Mouse (Mus musculus) neutrophil, adult 5-6 weeks (primary cell): ENCODE data around the gene Nit1. TPM values are rescaled to one million over a fixed set of nuclear protein-coding genes. Genes with fewer than 3 reads are reported as not detected.
"Not testable (repeated sequence)": the region's sequence is repeated elsewhere in the genome, so short reads cannot be mapped to it uniquely, and the experiment has no call there.

Experiments
- ATAC-seq: fragments of 151-379, 151-347 bp; 2 replicates; pipeline ENCODE4 v1.8.0; 2017; ENCODE audit warnings: mild to moderate bottlenecking, moderate TSS enrichment; ENCODE audit not compliant: insufficient number of reproducible peaks, poor library complexity, low FRiP score, severe bottlenecking; ENCODE audit errors: extremely low read depth
- total RNA-seq: library from RNA; stranded (forward); fragments of 200-1000 nt; gene quantifications from 2 replicates; pipeline ENCODE4 v1.2.3, GENCODE M21; 2017

Gene Nit1
- total RNA-seq, 1 experiment from 2014 or later: 27.2 TPM

DNA sequence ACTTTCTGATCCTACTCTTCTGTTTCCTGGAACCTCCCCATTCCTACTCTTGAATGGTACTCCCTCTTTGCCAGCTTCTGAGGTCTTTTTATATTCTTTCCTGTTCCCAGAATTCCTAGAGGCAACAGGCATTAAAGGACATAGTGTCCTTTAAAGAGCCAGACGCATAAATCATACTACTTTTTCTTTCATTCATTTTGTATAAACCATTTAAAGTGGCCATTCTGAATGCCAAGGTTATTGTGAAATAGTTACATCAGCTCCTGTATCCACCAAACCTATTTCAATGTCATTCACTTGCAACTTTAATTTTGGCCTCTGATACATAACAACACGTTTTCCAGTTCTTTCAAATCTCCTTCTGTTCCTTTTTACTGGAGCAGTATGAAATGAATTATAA, 36.1 kb downstream of the Nit1 start:
- no peak for ATAC-seq

DNA sequence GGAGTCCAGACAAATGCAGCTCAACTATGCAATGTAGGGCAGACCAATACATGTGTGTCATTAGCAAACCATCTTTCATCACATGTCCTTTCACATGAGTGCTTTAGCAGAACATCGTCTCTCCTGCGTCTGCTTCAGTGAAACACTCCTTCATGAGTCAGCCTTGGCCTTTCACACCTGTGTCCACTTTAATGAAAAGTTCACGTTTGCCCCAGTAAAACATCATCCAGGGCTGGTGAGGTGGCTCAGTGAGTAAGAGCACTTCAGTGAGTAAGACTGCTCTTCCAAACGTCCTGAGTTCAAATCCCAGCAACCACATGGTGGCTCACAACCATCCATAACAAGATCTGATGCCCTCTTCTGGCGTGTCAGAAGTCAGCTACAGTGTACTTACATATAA, 39.3 kb downstream of the Nit1 start:
- ATAC-seq: not testable (repeated sequence)

DNA sequence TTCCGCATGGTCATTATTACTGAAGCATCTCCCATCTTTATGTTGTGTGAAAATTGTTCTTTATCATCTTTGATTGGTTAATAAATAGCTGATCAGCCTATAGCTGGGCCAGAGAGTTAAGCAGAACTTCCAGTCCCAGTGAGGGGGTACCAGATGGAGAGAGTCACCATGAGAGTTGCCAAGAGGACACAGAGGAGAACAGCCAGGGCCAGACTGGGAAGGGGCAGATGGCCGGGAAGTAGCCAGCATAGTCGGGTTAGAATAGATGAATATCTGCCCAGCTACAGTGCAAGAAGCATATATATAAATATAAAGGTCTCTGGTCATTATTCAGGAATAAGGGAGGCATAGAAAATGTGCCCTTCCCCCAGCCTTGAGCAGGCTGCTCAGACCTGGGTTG, 47.2 kb downstream of the Nit1 start:
- no peak for ATAC-seq

DNA sequence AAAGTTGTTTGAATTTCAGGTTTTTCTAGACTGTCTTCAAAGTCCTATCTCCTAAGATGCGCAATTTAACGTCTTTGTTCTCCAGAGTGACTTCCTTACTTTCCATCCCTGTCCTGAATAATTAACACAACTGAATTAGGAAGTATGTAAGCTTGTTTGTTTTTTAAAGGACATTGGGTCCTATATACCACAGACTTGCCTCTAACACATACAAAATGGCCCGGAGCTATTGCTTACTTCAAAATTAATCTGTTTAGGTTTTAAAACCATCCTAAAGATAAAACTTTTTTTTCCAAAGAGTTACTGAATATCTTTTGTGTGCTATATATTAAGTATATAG, 50.4 kb downstream of the Nit1 start:
- no peak for ATAC-seq

DNA sequence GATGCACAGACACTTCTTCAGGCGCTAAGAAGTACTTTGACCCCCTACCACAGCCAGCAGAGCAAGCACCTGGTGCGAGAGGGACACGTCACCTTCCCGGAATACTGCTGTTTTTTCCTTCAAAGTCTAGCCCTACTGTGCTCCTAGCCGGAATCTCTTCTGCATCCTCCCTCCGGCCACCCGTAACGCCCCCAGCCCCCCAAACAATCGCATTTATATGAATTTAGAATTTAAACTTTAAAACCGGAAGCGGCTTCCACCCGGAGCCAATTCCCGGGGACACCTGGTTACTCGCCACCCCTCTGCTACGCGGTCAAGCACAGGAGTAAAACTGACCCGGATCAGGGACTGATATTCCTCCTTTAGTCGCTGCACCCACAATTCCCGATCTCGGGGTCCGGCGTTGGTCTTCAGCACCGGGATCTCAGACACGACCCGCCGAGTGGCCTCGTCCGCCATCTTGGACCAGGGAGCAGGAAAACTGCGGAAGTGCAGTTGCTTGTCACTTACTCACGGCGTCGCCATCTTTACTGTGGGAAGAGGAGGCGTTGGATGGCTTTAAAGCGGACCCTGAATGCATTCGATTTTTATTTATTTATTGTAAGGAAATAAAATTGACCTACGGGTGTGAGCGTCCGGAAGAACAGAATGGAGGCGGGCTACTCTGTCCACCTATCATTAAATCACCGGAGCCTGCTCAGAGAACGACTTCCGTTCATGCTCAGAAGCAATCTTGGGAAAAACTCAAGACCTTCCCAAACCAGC, 51.0 kb downstream of the Nit1 start, which contains the start of gene Ufc1:
Gene Ufc1, minus strand, starts transcription at position 727 of the 765 bp plus-strand sequence.
- ATAC-seq: peak; percentile 99

DNA sequence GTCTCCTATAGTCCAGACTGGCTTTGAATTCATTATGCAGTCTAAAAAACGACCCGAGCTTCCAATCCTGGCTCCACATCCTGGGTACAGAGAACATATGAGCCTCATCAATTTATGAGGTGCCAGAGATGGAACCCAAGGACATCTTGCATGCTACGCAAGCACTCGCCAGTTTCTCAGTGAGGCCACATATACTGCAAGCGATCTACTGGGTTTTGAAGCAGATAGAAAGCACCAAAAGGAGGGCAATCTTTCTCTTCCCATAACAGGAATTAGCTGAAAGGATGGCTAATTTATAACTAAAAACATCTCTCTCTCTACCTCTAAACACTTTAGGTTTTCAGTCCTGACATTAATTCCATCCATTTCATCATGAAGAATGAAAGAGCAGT, 51.5 kb downstream of the Nit1 start:
- ATAC-seq: no peak

DNA sequence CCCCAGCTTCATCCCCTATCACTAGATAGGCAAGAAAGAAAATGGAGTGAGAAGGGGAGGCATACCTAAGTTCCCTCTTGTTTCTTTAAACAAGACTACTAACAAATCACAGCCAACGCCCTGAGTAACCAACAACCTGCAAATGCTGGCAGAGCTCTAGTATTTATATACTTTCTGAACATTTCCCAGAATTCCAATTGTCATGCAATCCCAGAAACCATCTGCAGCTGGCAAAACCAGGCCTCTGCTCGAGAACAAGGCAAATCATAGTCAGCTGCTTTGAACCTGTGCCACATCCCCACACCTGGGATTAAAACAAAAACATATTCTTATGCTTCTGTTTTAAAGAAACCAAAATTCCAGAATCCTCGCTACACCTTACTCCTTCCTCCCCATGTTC, 52.1 kb downstream of the Nit1 start:
- ATAC-seq: no peak

DNA sequence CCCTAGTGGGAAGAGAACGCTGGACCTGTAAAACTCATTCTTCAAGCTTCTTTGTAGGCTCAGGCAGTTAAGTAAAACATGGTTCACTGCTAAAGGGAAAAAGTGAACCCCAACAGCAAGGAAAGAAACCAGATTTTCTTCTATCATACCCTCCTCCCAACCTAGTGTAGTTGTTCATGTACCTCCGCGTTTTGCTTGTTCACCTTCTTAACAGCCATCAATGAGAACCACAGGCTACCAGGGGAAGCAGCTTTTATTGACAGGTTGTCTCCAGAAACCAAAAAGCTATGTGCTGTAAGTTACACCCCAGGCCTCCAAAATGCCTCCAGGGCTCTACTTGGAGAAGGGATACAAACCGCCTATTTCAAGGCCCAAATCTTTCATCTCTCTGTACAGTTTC, 57.1 kb downstream of the Nit1 start:
- no peak for ATAC-seq

Other genes starting within 250 kb of the Nit1 start
- not detected in 2 replicates for gene Cfap126, start 231.7 kb downstream of the Nit1 start, total RNA-seq
- 16.3 and 16.9 TPM in 2 replicates for gene Sdhc, start 195.0 kb downstream of the Nit1 start, total RNA-seq
- not detected in 2 replicates for gene Mpz, start 194.9 kb downstream of the Nit1 start, total RNA-seq
- 0.49 and 0.81 TPM in 2 replicates for gene Pcp4l1, start 149.4 kb downstream of the Nit1 start, total RNA-seq
- 0.25 TPM in 1 of 2 replicates, not detected in the other for gene Nr1i3, start 131.7 kb downstream of the Nit1 start, total RNA-seq
- 6.6 and 7.5 TPM in 2 replicates for gene Tomm40l, start 123.1 kb downstream of the Nit1 start, total RNA-seq
- not detected in 2 replicates for gene Apoa2, start 120.6 kb downstream of the Nit1 start, total RNA-seq
- 410 and 425 TPM in 2 replicates for gene Fcer1g, start 111.3 kb downstream of the Nit1 start, total RNA-seq
- 0.12 TPM in 1 of 2 replicates, not detected in the other for gene Adamts4, start 95.2 kb downstream of the Nit1 start, total RNA-seq
- gene Ndufs2, start 94.3 kb downstream of the Nit1 start, total RNA-seq: 150 and 174 TPM in 2 replicates
- gene B4galt3, start 75.3 kb downstream of the Nit1 start, total RNA-seq: 116 and 144 TPM in 2 replicates
- gene Ppox, start 64.5 kb downstream of the Nit1 start, total RNA-seq: 48.4 and 57.0 TPM in 2 replicates
- gene Usp21, start 57.7 kb downstream of the Nit1 start, total RNA-seq: 45.5 and 45.7 TPM in 2 replicates
- 32.0 and 39.7 TPM in 2 replicates for gene Ufc1, start 50.6 kb downstream of the Nit1 start, total RNA-seq
- gene Dedd, start 16.5 kb downstream of the Nit1 start, total RNA-seq: 24.2 and 30.4 TPM in 2 replicates
- gene Pfdn2, start within 50 bp of the Nit1 start, total RNA-seq: 13.1 and 18.7 TPM in 2 replicates
- gene Klhdc9, start 15.2 kb upstream of the Nit1 start, total RNA-seq: 0.58 TPM in 1 of 2 replicates, not detected in the other
- gene Nectin4, start 24.5 kb upstream of the Nit1 start, total RNA-seq: 2.2 and 2.9 TPM in 2 replicates
- 441 and 469 TPM in 2 replicates for gene Arhgap30, start 43.3 kb upstream of the Nit1 start, total RNA-seq
- gene Usf1, start 65.7 kb upstream of the Nit1 start, total RNA-seq: 111 and 138 TPM in 2 replicates
- gene Tstd1, start 73.2 kb upstream of the Nit1 start, total RNA-seq: 8.8 and 15.2 TPM in 2 replicates
- gene F11r, start 91.9 kb upstream of the Nit1 start, total RNA-seq: 2.5 and 2.9 TPM in 2 replicates
- gene Alyref2, start 157.8 kb upstream of the Nit1 start, total RNA-seq: 20.3 and 20.7 TPM in 2 replicates
- not detected in 2 replicates for gene Itln1, start 189.6 kb upstream of the Nit1 start, total RNA-seq
- 126 and 134 TPM in 2 replicates for gene Cd244a, start 213.5 kb upstream of the Nit1 start, total RNA-seq